ENCODE assay signal across 8 mouse cellular contexts in the genomic region with DNA sequence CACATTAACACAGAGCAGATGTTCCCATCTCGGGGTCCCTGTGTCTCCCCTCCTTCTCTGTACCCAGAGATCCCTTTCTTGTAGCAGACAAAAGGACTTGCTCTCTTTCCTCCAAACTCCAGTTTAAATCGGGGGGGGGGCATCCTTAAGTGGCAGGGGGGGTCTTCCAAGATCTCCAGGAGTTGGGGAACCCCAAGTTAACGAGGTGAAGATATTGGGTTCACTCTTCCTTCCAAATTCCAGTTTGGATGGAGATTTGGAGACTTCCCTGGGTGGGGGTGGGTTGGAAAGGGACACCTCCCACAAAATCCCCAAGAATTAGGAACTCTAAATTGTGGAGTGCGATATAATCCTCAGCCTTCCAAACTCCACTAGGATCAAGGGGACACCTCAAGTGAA. TPM values are rescaled to one million over a fixed set of nuclear protein-coding genes. Genes with fewer than 3 reads are reported as not detected.
DNase-seq lines count a peak whose midpoint lies in the region; ATAC-seq and TF ChIP-seq lines count a peak whose summit lies in the region.

No protein-coding gene starts in this region.

- H3K4me2 ChIP-seq in heart, embryonic 13.5 days: peak overlapping the region; percentile 92
- H3K4me2 ChIP-seq in forebrain, postnatal 0 days (ENCODE audit: low read depth): peak overlapping the region; percentile 70

- H3K4me3 ChIP-seq in heart, embryonic 13.5 days: peak overlapping the region; percentile 99
- peak overlapping the region; percentile 94 for H3K4me3 ChIP-seq in ES-Bruce4 (ENCODE audit: low read depth, low read length)
- H3K4me3 ChIP-seq in forebrain, postnatal 0 days (ENCODE audit: low read depth, low read length): peak overlapping the region; percentile 93
- peak overlapping the region; percentile 42 for H3K4me3 ChIP-seq in macrophage (ENCODE audit: inconsistent target)

- H3K27ac ChIP-seq in heart, embryonic 13.5 days (replicated peaks): peak overlapping the region; percentile 92
- no peak overlapping the region for H3K27ac ChIP-seq in ES-Bruce4 (ENCODE audit: insufficient read depth, low read length)
- no peak overlapping the region for H3K27ac ChIP-seq in forebrain, postnatal 0 days (ENCODE audit: low read depth, low read length)
- no peak overlapping the region for H3K27ac ChIP-seq in macrophage

- TF ChIP-seq POLR2A in ES-Bruce4 (IDR thresholded peaks at IDR 0.05; ENCODE audit: insufficient read depth, low read length): no peak

- no peak for TF ChIP-seq CTCF in ES-Bruce4 (IDR thresholded peaks at IDR 0.05; ENCODE audit: low read depth, low read length)
- TF ChIP-seq CTCF in forebrain, postnatal 0 days (IDR thresholded peaks at IDR 0.05; ENCODE audit: low read depth): no peak

- no peaks in the 10 kb centered on the region; the same call in 1 of the 2 replicates for H3K27me3 ChIP-seq in heart, embryonic 13.5 days (replicated peaks)
- H3K27me3 ChIP-seq in ES-Bruce4 (ENCODE audit: control insufficient read depth, insufficient read depth, low read length, poor library complexity, severe bottlenecking): no peaks in the 10 kb centered on the region
- no peaks in the 10 kb centered on the region for H3K27me3 ChIP-seq in forebrain, postnatal 0 days (ENCODE audit: insufficient read depth, low read length)

- no peak for DNase-seq in heart, adult 8-10 months (ENCODE audit: low spot score)
- DNase-seq in forebrain, postnatal 0 days: no peak
- DNase-seq in cerebellum, postnatal 14 days: no peak
- DNase-seq in right cerebral cortex, postnatal 14 days: no peak
- no peak for DNase-seq in testis, postnatal 14 days (ENCODE audit: low spot score)

- no peak for ATAC-seq in heart, embryonic 13.5 days (ENCODE audit: extremely low read depth, insufficient number of reproducible peaks, low FRiP score, low TSS enrichment)
- ATAC-seq in forebrain, postnatal 0 days: no peak

- no peak for TF ChIP-seq EP300 in ES-Bruce4 (IDR thresholded peaks at IDR 0.05; ENCODE audit: insufficient read depth, low read depth, low read length)

- H3K9ac ChIP-seq in heart, embryonic 13.5 days: peak overlapping the region; percentile 100
- H3K9ac ChIP-seq in ES-Bruce4 (ENCODE audit: low read depth, poor library complexity, severe bottlenecking): peak overlapping the region; percentile 96
- H3K9ac ChIP-seq in forebrain, postnatal 0 days: peak overlapping the region; percentile 90

- peaks cover 39% of the 10 kb centered on the region for H3K36me3 ChIP-seq in heart, embryonic 13.5 days
- peaks cover 13% of the 10 kb centered on the region for H3K36me3 ChIP-seq in ES-Bruce4 (ENCODE audit: control insufficient read depth, insufficient read depth, low read length, poor library complexity, severe bottlenecking)
- peaks cover 26% of the 10 kb centered on the region for H3K36me3 ChIP-seq in forebrain, postnatal 0 days (ENCODE audit: insufficient read depth)
- H3K36me3 ChIP-seq in macrophage (ENCODE audit: inconsistent target): peaks cover 4% of the 10 kb centered on the region; the same call in 1 of the 2 replicates

- WGBS in heart, embryonic 13.5 days: under 1% methylated on average over 4 of the region's 4 CpGs
- 4% methylated on average over 4 of the region's 4 CpGs for WGBS in forebrain, postnatal 0 days
- 7% methylated on average over 4 of the region's 4 CpGs for WGBS in macrophage (ENCODE audit: missing documents)

- peaks cover 16% of the 10 kb centered on the region; the same call in 1 of the 2 replicates for H3K79me2 ChIP-seq in macrophage (ENCODE audit: inconsistent target)

- H3K4me1 ChIP-seq in heart, embryonic 13.5 days: peaks cover 49% of the 10 kb centered on the region
- peaks cover 3% of the 10 kb centered on the region for H3K4me1 ChIP-seq in ES-Bruce4 (ENCODE audit: control insufficient read depth, insufficient read depth, low read length)
- peaks cover 13% of the 10 kb centered on the region; the same call in 1 of the 2 replicates for H3K4me1 ChIP-seq in forebrain, postnatal 0 days (ENCODE audit: insufficient read depth)

- H3K9me3 ChIP-seq in heart, embryonic 13.5 days: no peaks in the 10 kb centered on the region
- H3K9me3 ChIP-seq in ES-Bruce4 (replicated peaks; ENCODE audit: control insufficient read depth, insufficient read depth, low read length, poor library complexity, severe bottlenecking): no peaks in the 10 kb centered on the region
- no peaks in the 10 kb centered on the region for H3K9me3 ChIP-seq in forebrain, postnatal 0 days (ENCODE audit: low read length)

RNA-seq across cellular contexts. Expression of gene Tcf3, which starts 1.1 kb away (rescaled TPM):
- 55.9 and 57.6 TPM in 2 replicates for polyA plus RNA-seq in heart, embryonic 13.5 days (2015; fragmentation: Nextera tagmentation; extraction: Ambion mirVana)
- total RNA-seq in heart, adult 8-10 months (2022): 10 to 100 TPM; 15.8 to 18.0 (median 17.6) TPM
- 78.0 and 78.2 TPM in 2 replicates for polyA plus RNA-seq in ES-Bruce4 (2011; ENCODE audit: insufficient read depth, insufficient read length, low read depth, missing spikeins)
- 69.0 and 91.4 TPM in 2 replicates for total RNA-seq in forebrain, postnatal 0 days (2014; rRNA removed)
- 34.3 and 36.1 TPM in 2 replicates for polyA plus RNA-seq in forebrain, postnatal 0 days (2015; fragmentation: Nextera tagmentation; extraction: Ambion mirVana)
- total RNA-seq in macrophage (2018; cell fraction: chromatin; rRNA removed): 10 to 100 TPM in 25 of 26 experiments, 1 to 10 TPM in 1; 9.6 to 64.6 (median 34.5) TPM
- 10 to 100 TPM; 10.5 to 23.1 (median 17.3) TPM for total RNA-seq in macrophage (2018; cell fraction: cytosol; rRNA removed)
- 10 to 100 TPM in 23 of 26 experiments, 1 to 10 TPM in 3; 7.5 to 36.9 (median 16.6) TPM for total RNA-seq in macrophage (2018; cell fraction: nucleus; rRNA removed)
- polyA plus RNA-seq in macrophage (2018): 9.2 to 21.5 TPM (median 17.0 TPM) in 3 replicates

RNA-seq across cellular contexts. Expression of gene Uqcr11, which starts 25.8 kb away (rescaled TPM):
- 1,246 and 1,505 TPM in 2 replicates for polyA plus RNA-seq in heart, embryonic 13.5 days (2015; fragmentation: Nextera tagmentation; extraction: Ambion mirVana)
- total RNA-seq in heart, adult 8-10 months (2022): 1,000 to 10,000 TPM; 1,795 to 2,190 (median 1,939) TPM
- polyA plus RNA-seq in ES-Bruce4 (2011; ENCODE audit: insufficient read depth, insufficient read length, low read depth, missing spikeins) (199 and 223 TPM in 2 replicates), macrophage (2018) (150 to 306 TPM (median 241 TPM) in 3 replicates)
- 230 and 424 TPM in 2 replicates for total RNA-seq in forebrain, postnatal 0 days (2014; rRNA removed)
- 688 and 881 TPM in 2 replicates for polyA plus RNA-seq in forebrain, postnatal 0 days (2015; fragmentation: Nextera tagmentation; extraction: Ambion mirVana)
- total RNA-seq in macrophage (2018; cell fraction: chromatin; rRNA removed): 10 to 100 TPM in 12 of 26 experiments, 1 to 10 TPM in 12, not detected in 2; 3.4 to 53.9 (median 10.1) TPM
- total RNA-seq in macrophage (2018; cell fraction: cytosol; rRNA removed): 100 to 1,000 TPM; 181 to 345 (median 248) TPM
- total RNA-seq in macrophage (2018; cell fraction: nucleus; rRNA removed): 10 to 100 TPM; 25.0 to 94.0 (median 45.4) TPM

RNA-seq across cellular contexts. Expression of gene Mbd3, which starts 33.0 kb away (rescaled TPM):
- 170 and 182 TPM in 2 replicates for polyA plus RNA-seq in heart, embryonic 13.5 days (2015; fragmentation: Nextera tagmentation; extraction: Ambion mirVana)
- 100 to 1,000 TPM in 1 of 4 experiments, 10 to 100 TPM in 3; 92.9 to 107 (median 97.0) TPM for total RNA-seq in heart, adult 8-10 months (2022)
- polyA plus RNA-seq in ES-Bruce4 (2011; ENCODE audit: insufficient read depth, insufficient read length, low read depth, missing spikeins) (81.3 and 84.8 TPM in 2 replicates), macrophage (2018) (64.4 to 92.6 TPM (median 64.4 TPM) in 3 replicates)
- 37.9 and 43.9 TPM in 2 replicates for total RNA-seq in forebrain, postnatal 0 days (2014; rRNA removed)
- 183 and 196 TPM in 2 replicates for polyA plus RNA-seq in forebrain, postnatal 0 days (2015; fragmentation: Nextera tagmentation; extraction: Ambion mirVana)
- total RNA-seq in macrophage (2018; cell fraction: chromatin; rRNA removed): 10 to 100 TPM in 17 of 26 experiments, 1 to 10 TPM in 9; 4.9 to 39.3 (median 13.4) TPM
- 10 to 100 TPM; 41.5 to 73.7 (median 54.5) TPM for total RNA-seq in macrophage (2018; cell fraction: cytosol; rRNA removed)
- 10 to 100 TPM; 11.4 to 41.4 (median 19.3) TPM for total RNA-seq in macrophage (2018; cell fraction: nucleus; rRNA removed)

RNA-seq across cellular contexts. Expression of gene Mex3d, which starts 44.9 kb away (rescaled TPM):
- 3.8 and 4.5 TPM in 2 replicates for polyA plus RNA-seq in heart, embryonic 13.5 days (2015; fragmentation: Nextera tagmentation; extraction: Ambion mirVana)
- total RNA-seq in heart, adult 8-10 months (2022): 1 to 10 TPM; 5.9 to 9.8 (median 8.3) TPM
- polyA plus RNA-seq in ES-Bruce4 (2011; ENCODE audit: insufficient read depth, insufficient read length, low read depth, missing spikeins) (25.0 and 28.0 TPM in 2 replicates), macrophage (2018) (4.1 to 6.2 TPM (median 6.0 TPM) in 3 replicates)
- 107 and 120 TPM in 2 replicates for total RNA-seq in forebrain, postnatal 0 days (2014; rRNA removed)
- 18.3 and 18.4 TPM in 2 replicates for polyA plus RNA-seq in forebrain, postnatal 0 days (2015; fragmentation: Nextera tagmentation; extraction: Ambion mirVana)
- total RNA-seq in macrophage (2018; cell fraction: chromatin; rRNA removed): 1 to 10 TPM in 18 of 26 experiments, under 1 TPM in 8; 0.28 to 5.7 (median 1.7) TPM
- 10 to 100 TPM in 1 of 26 experiments, 1 to 10 TPM in 25; 3.0 to 10.2 (median 5.6) TPM for total RNA-seq in macrophage (2018; cell fraction: cytosol; rRNA removed)
- total RNA-seq in macrophage (2018; cell fraction: nucleus; rRNA removed): 1 to 10 TPM; 2.6 to 8.0 (median 4.8) TPM

Comparison
In these comparisons a context has a peak if more than half of its experiments do, and no peak if none do; other contexts are left out.
1. H3K4me3 ChIP-seq: peak in every context shown above with its lines; median percentile 99 in heart, embryonic 13.5 days; 94 in ES-Bruce4; 93 in forebrain, postnatal 0 days; 42 in macrophage.